Mouse (Mus musculus): ENCODE data around the gene Tbc1d2b. TPM values are rescaled to one million over a fixed set of nuclear protein-coding genes. Genes with fewer than 3 reads are reported as not detected.

Gene Tbc1d2b
- total and polyA plus RNA-seq, 2 experiments = 14.1 to 16.9 TPM

DNA sequence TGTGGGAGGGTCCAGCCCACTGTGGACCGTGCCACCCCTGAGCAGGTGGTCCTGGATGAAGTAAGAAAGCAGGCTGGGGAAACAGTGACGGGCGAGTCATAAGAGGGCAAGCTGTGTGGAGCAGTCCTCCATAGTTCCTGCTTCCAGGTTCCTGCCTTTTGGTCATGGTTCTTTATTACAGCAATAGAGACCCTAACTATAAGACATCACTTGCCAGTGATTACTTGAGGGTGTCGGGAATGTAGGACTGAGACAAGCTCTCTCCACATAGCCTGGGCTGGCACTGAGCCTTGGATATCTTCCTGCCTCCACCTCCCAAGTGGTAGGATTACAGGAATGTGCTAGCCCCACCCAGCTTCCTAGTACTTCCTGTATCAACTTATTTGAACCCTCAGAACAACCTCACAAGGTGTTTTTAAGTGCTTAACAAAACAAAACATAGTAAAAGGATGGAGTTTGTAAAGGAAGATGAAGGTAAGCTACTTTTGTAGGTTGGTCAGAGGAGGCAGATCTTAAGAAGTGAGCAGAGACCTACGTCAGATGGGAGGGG lies 1.0 kb upstream of the Tbc1d2b start:
- no peak for DNase-seq (ENCODE audit: extremely low read depth, low read depth, low spot score)
- 87% methylated on average over 5 of the region's 5 CpGs for WGBS
- TF ChIP-seq CTCF (IDR thresholded peaks at IDR 0.05; ENCODE audit: low read depth, low read length) (no peak), POLR2A (IDR thresholded peaks at IDR 0.05; ENCODE audit: extremely low read depth, insufficient read depth, low read length) (no peak)
- no peak overlapping the region for H3K4me3 ChIP-seq (ENCODE audit: insufficient read depth, low read depth, low read length)
- H3K9ac ChIP-seq (ENCODE audit: low read depth, low read length) = no peak overlapping the region
- no peaks in the 10 kb centered on the region for H3K27me3 ChIP-seq (ENCODE audit: control insufficient read depth, insufficient read depth, low read length)
- H3K27ac ChIP-seq (replicated peaks; ENCODE audit: insufficient read depth, low read depth, low read length) = no peak overlapping the region
- H3K36me3 ChIP-seq (ENCODE audit: control insufficient read depth, insufficient read depth, low read length) = peaks cover 4% of the 10 kb centered on the region; the same call in 1 of the 2 replicates
- peaks cover 5% of the 10 kb centered on the region for H3K4me1 ChIP-seq (ENCODE audit: control insufficient read depth, insufficient read depth, low read length)
- peaks cover 15% of the 10 kb centered on the region; the same call in 1 of the 2 replicates for H3K79me2 ChIP-seq (ENCODE audit: control insufficient read depth, insufficient read depth, low read length)

DNA sequence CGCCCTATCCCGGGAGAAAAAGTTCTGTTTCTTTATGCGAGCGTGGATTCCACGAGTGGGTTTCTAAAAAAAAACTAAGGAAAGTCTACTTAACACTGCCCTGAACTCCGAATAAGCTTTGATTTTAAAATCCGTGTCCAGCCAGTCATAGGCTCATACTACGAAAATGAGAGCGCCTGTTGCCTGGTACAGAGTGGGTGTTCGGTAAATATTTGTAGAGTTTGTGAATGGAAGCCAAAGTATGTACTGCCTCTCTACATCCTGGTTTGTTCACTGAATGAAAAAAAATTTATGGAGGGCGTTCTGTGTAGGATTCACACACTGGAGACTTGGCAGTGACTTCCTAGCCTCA lies 316 bp upstream of the Tbc1d2b start:
- Histone ChIP-seq H3K27me3 (ENCODE audit: control insufficient read depth, insufficient read depth, low read length) (no peaks in the 10 kb centered on the region), H3K36me3 (ENCODE audit: control insufficient read depth, insufficient read depth, low read length) (peaks cover 4% of the 10 kb centered on the region; the same call in 1 of the 2 replicates), H3K9ac (ENCODE audit: low read depth, low read length) (peak overlapping the region; percentile 90; the same call in 1 of the 2 replicates), H3K4me3 (ENCODE audit: insufficient read depth, low read depth, low read length) (peak overlapping the region; percentile 88), H3K79me2 (ENCODE audit: control insufficient read depth, insufficient read depth, low read length) (peaks cover 20% of the 10 kb centered on the region; the same call in 1 of the 2 replicates), H3K4me1 (ENCODE audit: control insufficient read depth, insufficient read depth, low read length) (peaks cover 10% of the 10 kb centered on the region), H3K27ac (replicated peaks; ENCODE audit: insufficient read depth, low read depth, low read length) (peak overlapping the region; percentile 42)
- TF ChIP-seq CTCF (IDR thresholded peaks at IDR 0.05; ENCODE audit: low read depth, low read length) = no peak
- no peak for TF ChIP-seq POLR2A (IDR thresholded peaks at IDR 0.05; ENCODE audit: extremely low read depth, insufficient read depth, low read length)
- DNase-seq (ENCODE audit: extremely low read depth, low read depth, low spot score) = peak; percentile 58
- WGBS = 2% methylated on average over 11 of the region's 11 CpGs

DNA sequence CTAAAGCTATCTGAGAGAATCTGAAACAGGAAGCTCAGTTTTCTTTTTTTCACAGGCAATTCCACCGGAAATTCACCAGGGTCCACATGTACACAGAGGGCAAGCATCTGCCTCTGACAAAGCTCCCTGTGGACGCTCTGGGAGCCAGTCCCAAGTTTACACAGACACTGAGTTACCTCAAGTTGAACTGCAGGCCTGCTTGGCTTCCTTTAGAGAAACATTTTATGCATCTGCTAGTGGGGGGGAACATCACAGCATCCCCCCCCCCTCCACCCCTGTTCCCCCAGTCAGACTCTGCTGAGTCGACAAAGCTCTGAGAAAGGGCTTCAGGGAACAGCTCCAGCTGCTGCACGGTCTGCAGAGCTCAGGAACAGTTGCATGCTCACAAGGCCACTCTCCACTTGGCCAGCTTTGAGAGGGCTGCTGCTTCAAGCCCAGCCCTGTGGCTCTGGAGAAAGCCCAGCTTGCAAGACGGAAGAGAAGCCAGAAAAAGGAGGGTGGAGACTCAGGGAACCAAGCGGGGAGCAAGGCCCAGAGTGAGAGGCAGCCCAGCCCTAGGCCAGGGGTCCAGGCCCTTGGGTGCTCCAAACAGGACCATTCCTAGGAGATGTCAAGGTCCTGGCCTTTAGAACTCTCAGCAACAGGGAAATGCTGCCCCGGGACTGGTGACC lies 1.5 kb downstream of the Tbc1d2b start:
- Histone ChIP-seq H3K27me3 (ENCODE audit: control insufficient read depth, insufficient read depth, low read length) (no peaks in the 10 kb centered on the region), H3K4me1 (ENCODE audit: control insufficient read depth, insufficient read depth, low read length) (peaks cover 22% of the 10 kb centered on the region), H3K4me3 (ENCODE audit: insufficient read depth, low read depth, low read length) (peak overlapping the region; percentile 88), H3K27ac (replicated peaks; ENCODE audit: insufficient read depth, low read depth, low read length) (peak overlapping the region; percentile 77), H3K36me3 (ENCODE audit: control insufficient read depth, insufficient read depth, low read length) (peaks cover 7% of the 10 kb centered on the region; the same call in 1 of the 2 replicates), H3K9ac (ENCODE audit: low read depth, low read length) (peak overlapping the region; percentile 90), H3K79me2 (ENCODE audit: control insufficient read depth, insufficient read depth, low read length) (peaks cover 25% of the 10 kb centered on the region; the same call in 1 of the 2 replicates)
- DNase-seq (ENCODE audit: extremely low read depth, low read depth, low spot score) = peak; percentile 75
- WGBS = under 1% methylated on average over 7 of the region's 7 CpGs
- TF ChIP-seq CTCF (IDR thresholded peaks at IDR 0.05; ENCODE audit: low read depth, low read length) (no peak), POLR2A (IDR thresholded peaks at IDR 0.05; ENCODE audit: extremely low read depth, insufficient read depth, low read length) (no peak)

DNA sequence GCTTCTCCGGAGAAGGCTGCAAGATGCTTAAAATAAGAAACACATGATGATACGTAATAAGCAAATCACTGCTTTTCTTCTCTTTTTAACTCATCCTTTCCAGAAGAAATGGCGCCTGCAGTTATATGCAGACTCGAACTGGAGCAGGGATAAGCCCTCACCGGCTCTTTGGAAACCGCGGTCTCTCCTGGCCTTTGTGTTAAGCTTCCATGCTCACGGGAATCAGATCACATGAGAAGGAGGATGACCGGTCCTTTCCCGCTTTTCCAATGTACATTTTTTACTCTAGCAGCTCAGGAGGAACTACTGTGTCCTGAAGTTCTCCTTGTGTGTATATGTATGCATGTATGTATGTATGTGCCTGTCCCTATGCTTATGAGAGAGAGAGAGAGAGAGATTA lies 3.7 kb downstream of the Tbc1d2b start:
- H3K36me3 ChIP-seq (ENCODE audit: control insufficient read depth, insufficient read depth, low read length) = peaks cover 7% of the 10 kb centered on the region; the same call in 1 of the 2 replicates
- peaks cover 36% of the 10 kb centered on the region for H3K4me1 ChIP-seq (ENCODE audit: control insufficient read depth, insufficient read depth, low read length)
- no peak overlapping the region for H3K9ac ChIP-seq (ENCODE audit: low read depth, low read length)
- TF ChIP-seq CTCF (IDR thresholded peaks at IDR 0.05; ENCODE audit: low read depth, low read length) (no peak), POLR2A (IDR thresholded peaks at IDR 0.05; ENCODE audit: extremely low read depth, insufficient read depth, low read length) (no peak)
- no peak overlapping the region for H3K4me3 ChIP-seq (ENCODE audit: insufficient read depth, low read depth, low read length)
- H3K27me3 ChIP-seq (ENCODE audit: control insufficient read depth, insufficient read depth, low read length) = no peaks in the 10 kb centered on the region
- 92% methylated on average over 10 of the region's 10 CpGs for WGBS
- DNase-seq (ENCODE audit: extremely low read depth, low read depth, low spot score) = no peak
- H3K79me2 ChIP-seq (ENCODE audit: control insufficient read depth, insufficient read depth, low read length) = peaks cover 29% of the 10 kb centered on the region; the same call in 1 of the 2 replicates
- no peak overlapping the region for H3K27ac ChIP-seq (replicated peaks; ENCODE audit: insufficient read depth, low read depth, low read length)

DNA sequence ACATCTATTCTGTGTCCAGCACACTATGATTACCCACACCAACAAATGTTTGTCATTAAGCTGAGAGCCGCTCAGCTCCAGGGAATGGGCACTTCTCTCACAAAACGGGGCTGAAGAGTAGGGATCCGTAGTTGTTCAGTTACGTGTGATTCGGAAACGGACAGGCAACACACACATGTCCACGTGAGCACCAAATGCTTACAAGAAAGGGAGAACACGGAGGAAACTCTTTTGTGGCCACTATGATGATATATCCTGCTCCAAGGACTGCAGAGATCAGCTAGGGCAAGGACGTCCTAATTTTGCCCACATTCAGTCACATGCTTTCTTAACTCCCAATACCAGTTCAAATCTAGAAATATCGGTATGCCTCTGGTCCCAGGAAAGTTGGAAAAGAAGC lies 4.5 kb downstream of the Tbc1d2b start:
- Histone ChIP-seq H3K36me3 (ENCODE audit: control insufficient read depth, insufficient read depth, low read length) (peaks cover 7% of the 10 kb centered on the region; the same call in 1 of the 2 replicates), H3K9ac (ENCODE audit: low read depth, low read length) (no peak overlapping the region), H3K4me1 (ENCODE audit: control insufficient read depth, insufficient read depth, low read length) (peaks cover 43% of the 10 kb centered on the region), H3K27me3 (ENCODE audit: control insufficient read depth, insufficient read depth, low read length) (no peaks in the 10 kb centered on the region), H3K4me3 (ENCODE audit: insufficient read depth, low read depth, low read length) (no peak overlapping the region), H3K79me2 (ENCODE audit: control insufficient read depth, insufficient read depth, low read length) (peaks cover 29% of the 10 kb centered on the region; the same call in 1 of the 2 replicates), H3K27ac (replicated peaks; ENCODE audit: insufficient read depth, low read depth, low read length) (peak overlapping the region; percentile 13; the same call in 1 of the 2 replicates)
- 86% methylated on average over 10 of the region's 10 CpGs for WGBS
- DNase-seq (ENCODE audit: extremely low read depth, low read depth, low spot score) = no peak
- no peak for TF ChIP-seq CTCF (IDR thresholded peaks at IDR 0.05; ENCODE audit: low read depth, low read length)
- no peak for TF ChIP-seq POLR2A (IDR thresholded peaks at IDR 0.05; ENCODE audit: extremely low read depth, insufficient read depth, low read length)

Data from liver, adult 2 months (tissue).